Comparison of ENCODE assay signal across 9 mouse cellular contexts in the genomic region with DNA sequence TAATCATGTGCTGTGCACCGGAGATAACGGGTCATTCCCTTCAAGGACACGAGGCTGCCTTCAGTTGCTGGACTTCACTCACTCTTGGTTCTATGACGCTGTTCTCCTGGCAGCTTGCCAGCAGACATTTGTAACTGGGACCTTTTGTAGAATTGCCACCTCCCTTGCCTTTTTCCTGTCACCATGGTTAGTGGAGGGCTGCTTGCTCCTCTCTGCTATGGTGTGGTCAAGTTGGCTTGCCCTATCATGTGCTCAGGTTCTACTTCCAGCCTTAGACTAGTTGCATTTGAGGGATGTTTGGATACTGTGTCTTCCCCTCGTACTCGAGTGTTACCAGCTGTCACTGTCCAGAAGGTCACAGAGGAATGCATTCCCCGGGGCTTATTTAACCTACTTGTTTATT.
DNase-seq lines count a peak whose midpoint lies in the region; ATAC-seq and TF ChIP-seq lines count a peak whose summit lies in the region.
"Had no signal": no experiment of that assay in that cellular context is flagged by ENCODE, and none has a peak within 500 bp of the region (broad histone marks: within the 10 kb centered on the region; RNA-seq: fewer than 3 reads in every experiment).

No protein-coding gene starts in this region.

- no peak for ATAC-seq in embryonic facial prominence, embryonic 11.5 days (replicated peaks; ENCODE audit: insufficient number of reproducible peaks, low FRiP score, low TSS enrichment, low read depth)
- peak; percentile 61 for ATAC-seq in forebrain, embryonic 15.5 days (replicated peaks)
- peak; percentile 59; the same call in 1 of the 2 replicates for ATAC-seq in stomach, postnatal 0 days (ENCODE audit: low FRiP score, low TSS enrichment)

- H3K4me3 ChIP-seq in embryonic facial prominence, embryonic 11.5 days (ENCODE audit: low read depth, low read length), result no peak overlapping the region
- H3K4me3 ChIP-seq in embryonic facial prominence, embryonic 10.5 days, result no peak overlapping the region
- no peak overlapping the region for H3K4me3 ChIP-seq in forebrain, embryonic 15.5 days
- no peak overlapping the region for H3K4me3 ChIP-seq in stomach, postnatal 0 days (ENCODE audit: low read depth, low read length)
- H3K4me3 ChIP-seq: limb, embryonic 13.5 days had no signal

- no peak overlapping the region for H3K27ac ChIP-seq in embryonic facial prominence, embryonic 11.5 days (replicated peaks; ENCODE audit: low read depth, low read length)
- H3K27ac ChIP-seq in embryonic facial prominence, embryonic 10.5 days (replicated peaks), result no peak overlapping the region
- 0 out of 2 replicates have a peak overlapping the region, but pooled peaks have one; percentile 29 for H3K27ac ChIP-seq in forebrain, embryonic 15.5 days (replicated peaks)
- H3K27ac ChIP-seq in stomach, postnatal 0 days (replicated peaks), result no peak overlapping the region
- H3K27ac ChIP-seq: limb, embryonic 13.5 days had no signal

- 56% methylated on average over 7 of the region's 7 CpGs for WGBS in embryonic facial prominence, embryonic 11.5 days
- WGBS in embryonic facial prominence, embryonic 10.5 days, result 61% methylated on average over 7 of the region's 7 CpGs
- 25% methylated on average over 7 of the region's 7 CpGs for WGBS in forebrain, embryonic 15.5 days
- WGBS in stomach, postnatal 0 days, result 22% methylated on average over 7 of the region's 7 CpGs

- DNase-seq in embryonic facial prominence, embryonic 11.5 days (ENCODE audit: low spot score), result peak; percentile 33
- no peak for DNase-seq in embryonic facial prominence, embryonic 10.5 days (ENCODE audit: low spot score)
- peak; percentile 90 for DNase-seq in adrenal gland, postnatal 14 days
- peak; percentile 69 to 71 for DNase-seq in heart, postnatal 36 days
- peak; percentile 66 to 76 for DNase-seq in kidney, postnatal 36 days
- DNase-seq in lung, postnatal 25 days (ENCODE audit: low spot score), result peak; percentile 60
- peak; percentile 73 for DNase-seq in stomach, postnatal 0 days (ENCODE audit: low spot score)

- 0 out of 2 replicates have a peak, but pooled peaks cover 2% of the 10 kb centered on the region for H3K4me1 ChIP-seq in embryonic facial prominence, embryonic 11.5 days (ENCODE audit: control insufficient read depth, insufficient read depth, low read length)
- H3K4me1 ChIP-seq in embryonic facial prominence, embryonic 10.5 days, result peaks cover 15% of the 10 kb centered on the region
- H3K4me1 ChIP-seq in forebrain, embryonic 15.5 days, result peaks cover 35% of the 10 kb centered on the region
- no peaks in the 10 kb centered on the region; the same call in 1 of the 2 replicates for H3K4me1 ChIP-seq in stomach, postnatal 0 days (replicated peaks; ENCODE audit: control insufficient read depth, insufficient read depth)

- no peaks in the 10 kb centered on the region for H3K9me3 ChIP-seq in embryonic facial prominence, embryonic 11.5 days (replicated peaks; ENCODE audit: control insufficient read depth, low read length)
- H3K9me3 ChIP-seq in embryonic facial prominence, embryonic 10.5 days, result no peaks in the 10 kb centered on the region
- H3K9me3 ChIP-seq in forebrain, embryonic 15.5 days, result no peaks in the 10 kb centered on the region
- H3K9me3 ChIP-seq in stomach, postnatal 0 days (ENCODE audit: control insufficient read depth, low read length), result no peaks in the 10 kb centered on the region
- H3K9me3 ChIP-seq: limb, embryonic 13.5 days had no signal

- H3K36me3 ChIP-seq in embryonic facial prominence, embryonic 11.5 days (replicated peaks; ENCODE audit: control insufficient read depth, insufficient read depth, low read depth, low read length), result no peaks in the 10 kb centered on the region
- H3K36me3 ChIP-seq in embryonic facial prominence, embryonic 10.5 days (replicated peaks), result no peaks in the 10 kb centered on the region
- no peaks in the 10 kb centered on the region for H3K36me3 ChIP-seq in forebrain, embryonic 15.5 days
- H3K36me3 ChIP-seq in stomach, postnatal 0 days (ENCODE audit: control insufficient read depth, insufficient read depth, low read length), result no peaks in the 10 kb centered on the region

- no peak overlapping the region for H3K9ac ChIP-seq in embryonic facial prominence, embryonic 11.5 days (replicated peaks; ENCODE audit: low read length)
- no peak overlapping the region for H3K9ac ChIP-seq in forebrain, embryonic 15.5 days (replicated peaks)
- H3K9ac ChIP-seq in stomach, postnatal 0 days (ENCODE audit: low read length), result no peak overlapping the region
- H3K9ac ChIP-seq: limb, embryonic 13.5 days had no signal

- intact Hi-C loops in heart, postnatal 36 days (cut with DNase I), result no loop called here

- TF ChIP-seq CTCF in stomach, postnatal 0 days (IDR thresholded peaks at IDR 0.05; ENCODE audit: low read depth), result no peak

- no peak overlapping the region for H3K4me2 ChIP-seq in embryonic facial prominence, embryonic 11.5 days (ENCODE audit: low read depth, low read length)
- no peak overlapping the region for H3K4me2 ChIP-seq in forebrain, embryonic 15.5 days (replicated peaks)
- no peak overlapping the region for H3K4me2 ChIP-seq in stomach, postnatal 0 days (replicated peaks; ENCODE audit: low read depth)
- H3K4me2 ChIP-seq: limb, embryonic 13.5 days had no signal

- H3K27me3 ChIP-seq in embryonic facial prominence, embryonic 11.5 days (ENCODE audit: control insufficient read depth, insufficient read depth, low read length), result no peaks in the 10 kb centered on the region
- no peaks in the 10 kb centered on the region for H3K27me3 ChIP-seq in embryonic facial prominence, embryonic 10.5 days (replicated peaks; ENCODE audit: low read depth, poor library complexity, severe bottlenecking)
- H3K27me3 ChIP-seq in forebrain, embryonic 15.5 days, result no peaks in the 10 kb centered on the region
- no peaks in the 10 kb centered on the region for H3K27me3 ChIP-seq in stomach, postnatal 0 days (ENCODE audit: control insufficient read depth, insufficient read depth, low read length)
- H3K27me3 ChIP-seq: limb, embryonic 13.5 days had no signal

- TF ChIP-seq EP300 in stomach, postnatal 0 days (optimal IDR thresholded peaks at IDR 0.05), result no peak
